Mouse (Mus musculus) liver, postnatal 0 days (tissue): ENCODE results near the gene Ccdc136. TPM values are rescaled to one million over a fixed set of nuclear protein-coding genes. Genes with fewer than 3 reads are reported as not detected.
"Not testable (repeated sequence)": the region's sequence is repeated elsewhere in the genome, so short reads cannot be mapped to it uniquely, and the experiment has no call there.

Experiments used
- ATAC-seq: fragments of 200-750 bp; cut with Nextera tagmentation; 2 replicates; pipeline ENCODE4 v1.8.0; 2017; ENCODE audit warnings: mild to moderate bottlenecking, moderate library complexity
- DNase-seq: peaks from one replicate; pipeline ENCODE4 v3.0.0-alpha.2; 2016
- H3K27ac ChIP-seq: fragments of 300-500 bp; sonication (generic); 2 replicates; pipeline ENCODE4 v1.5.1; 2014; ENCODE audit warnings: antibody characterized with exemption, moderate library complexity, mild to moderate bottlenecking, low read depth
- H3K27me3 ChIP-seq: fragments of 300-500 bp; sonication (generic); 2 replicates; pipeline ENCODE4 v1.6.1; 2014; ENCODE audit warnings: low read length, control low read depth, mixed read lengths; ENCODE audit not compliant: insufficient read depth
- H3K36me3 ChIP-seq: fragments of 300-500 bp; sonication (generic); replicated peaks from 2 replicates; pipeline ENCODE4 v1.6.1; 2014; ENCODE audit warnings: mild to moderate bottlenecking, control low read depth, low read length, moderate library complexity, mixed read lengths; ENCODE audit not compliant: insufficient read depth
- H3K4me1 ChIP-seq: fragments of 300-500 bp; sonication (generic); 2 replicates; pipeline ENCODE4 v1.6.1; 2014; ENCODE audit warnings: antibody characterized with exemption, mild to moderate bottlenecking, control low read depth; ENCODE audit not compliant: insufficient read depth
- H3K4me2 ChIP-seq: fragments of 300-500 bp; sonication (generic); 2 replicates; pipeline ENCODE4 v1.6.1; 2014; ENCODE audit warnings: low read depth, mild to moderate bottlenecking, low read length, moderate library complexity, mixed read lengths
- H3K4me3 ChIP-seq: fragments of 300-500 bp; sonication (generic); 2 replicates; pipeline ENCODE4 v1.5.1; 2014; ENCODE audit warnings: low read depth, low read length
- H3K9ac ChIP-seq: fragments of 300-500 bp; sonication (generic); replicated peaks from 2 replicates; pipeline ENCODE4 v1.6.1; 2014; ENCODE audit warnings: mild to moderate bottlenecking, moderate library complexity
- H3K9me3 ChIP-seq: fragments of 300-500 bp; sonication (generic); 2 replicates; pipeline ENCODE4 v1.6.1; 2016; ENCODE audit warnings: mild to moderate bottlenecking, control low read depth, low read length, mixed read lengths
- CTCF ChIP-seq: sonication (generic); IDR thresholded peaks from 2 replicates; pipeline ENCODE4 v1.5.1; 2016; ENCODE audit warnings: antibody characterized with exemption, low read depth
- EP300 ChIP-seq: IDR thresholded peaks from 2 replicates; pipeline ENCODE4 v1.6.1; 2016; ENCODE audit warnings: antibody characterized with exemption, low read depth, mild to moderate bottlenecking
- WGBS: fragments of 180-500 bp; shearing (Covaris S2); extraction: QIAGEN DNeasy Blood & Tissue Kit; methylation state at CpG from one replicate; pipeline ENCODE4 v1.1.7; 2014; ENCODE audit not compliant: insufficient replicate concordance; 5-methylcytosine and 5-hydroxymethylcytosine counted together
- polyA plus RNA-seq: library from polyadenylated mRNA; unstranded; fragments of >200 nt; fragmentation: Nextera tagmentation; extraction: Ambion mirVana; gene quantifications from 2 replicates; pipeline ENCODE4 v1.2.1, GENCODE M21; 2015

Ccdc136 gene
- 0.09 and 0.22 TPM in 2 replicates for polyA plus RNA-seq

DNA sequence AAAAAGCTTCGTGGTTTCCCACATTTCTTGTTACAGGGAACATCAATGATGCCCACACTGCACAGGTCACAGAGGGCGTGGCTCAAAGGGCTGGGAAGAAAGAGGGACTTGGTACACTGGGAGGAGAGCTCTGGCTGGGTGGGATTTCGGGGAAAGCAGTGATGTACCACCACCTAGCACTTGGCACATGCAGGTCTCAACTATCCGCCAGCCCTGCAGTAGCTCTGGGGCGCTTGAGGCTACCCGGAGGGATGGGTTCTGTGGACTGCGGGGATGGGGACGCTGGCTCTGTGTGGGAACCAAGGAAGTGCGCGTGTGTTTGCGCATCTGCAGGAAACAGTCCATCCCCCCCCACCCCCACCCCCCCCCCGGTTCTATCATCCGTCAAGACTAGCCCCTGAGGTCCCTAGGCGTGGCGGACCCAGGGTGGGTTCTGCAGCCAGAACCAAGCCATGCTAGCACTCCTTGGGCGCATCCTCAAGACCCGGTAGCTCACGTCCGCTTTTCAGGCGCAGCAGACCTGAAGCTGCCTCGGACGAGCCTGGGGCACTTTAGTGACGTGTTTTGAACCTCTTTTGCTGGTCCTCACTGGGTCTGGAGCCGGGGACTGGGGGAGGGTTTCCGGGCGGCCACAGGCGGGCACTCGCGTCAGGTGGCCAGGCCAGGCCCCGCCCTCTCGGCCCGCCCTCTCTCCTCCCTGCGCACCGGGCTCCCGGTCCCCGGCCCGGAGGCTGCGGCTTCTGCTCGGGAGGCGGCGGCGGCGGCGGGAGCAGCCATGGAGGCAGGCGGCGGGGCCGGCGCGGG, at the start of gene Ccdc136:
TSS of gene Ccdc136 (plus strand) at position 400 of the 804 bp plus-strand sequence.
- WGBS, result 1% methylated on average over 27 of the region's 49 CpGs
- H3K4me3 ChIP-seq, result peak within 1 kb of the TSS; percentile 48
- H3K4me2 ChIP-seq, result peak within 1 kb of the TSS; percentile 83
- peak; percentile 60 for DNase-seq
- H3K27ac ChIP-seq, result no peak within 1 kb of the TSS
- H3K36me3 ChIP-seq, result no peaks in the 10 kb centered on the region
- ATAC-seq, result peak; percentile 73
- H3K9me3 ChIP-seq, result no peaks in the 10 kb centered on the region
- no peak for TF ChIP-seq EP300
- TF ChIP-seq CTCF, result no peak
- peaks cover 66% of the 10 kb centered on the region for H3K27me3 ChIP-seq
- no peak within 1 kb of the TSS for H3K9ac ChIP-seq
- H3K4me1 ChIP-seq, result peaks cover 8% of the 10 kb centered on the region; the same call in 1 of the 2 replicates

DNA sequence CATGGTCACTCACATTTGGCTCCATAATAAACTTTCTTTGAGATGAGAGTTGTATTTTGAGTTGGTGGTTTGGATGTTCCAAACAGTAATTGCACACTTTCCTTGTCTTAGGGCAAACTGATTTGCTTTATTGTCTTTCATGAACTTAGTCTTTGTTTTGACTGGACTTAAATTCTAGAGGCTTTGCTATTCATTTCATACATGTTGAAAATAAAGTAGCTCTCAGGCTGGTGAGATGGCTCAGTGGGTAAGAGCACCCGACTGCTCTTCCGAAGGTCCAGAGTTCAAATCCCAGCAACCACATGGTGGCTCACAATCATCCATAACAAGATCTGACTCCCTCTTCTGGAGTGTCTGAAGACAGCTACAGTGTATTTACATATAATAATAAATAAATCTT, 49.6 kb upstream of the Ccdc136 start:
- not testable (repeated sequence) for H3K9me3 ChIP-seq, H3K4me3 ChIP-seq, DNase-seq, H3K9ac ChIP-seq, H3K36me3 ChIP-seq, ATAC-seq, H3K27me3 ChIP-seq, H3K4me2 ChIP-seq, H3K27ac ChIP-seq
- WGBS, result 92% methylated on average over 2 of the region's 2 CpGs
- peaks cover 12% of the 10 kb centered on the region for H3K4me1 ChIP-seq

DNA sequence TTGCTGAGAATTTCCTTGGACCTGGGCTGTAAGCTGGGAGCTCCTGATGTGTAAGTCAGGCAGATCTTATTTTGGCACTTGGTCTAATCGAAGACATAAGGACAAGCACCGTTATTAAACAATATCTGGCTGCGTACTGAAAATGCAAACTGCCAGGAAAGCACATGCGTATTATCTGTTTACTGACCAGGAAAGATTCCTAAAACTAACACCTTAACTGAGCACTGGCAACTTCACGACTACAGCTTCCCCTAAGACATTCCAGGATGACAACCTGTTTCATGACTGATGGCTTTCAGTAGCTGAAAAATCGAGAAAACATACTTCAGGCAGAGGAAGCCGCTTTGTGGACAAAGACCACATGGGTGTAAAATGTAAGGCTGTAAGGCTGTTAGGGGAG, 48.9 kb upstream of the Ccdc136 start:
- Histone ChIP-seq H3K4me2 (peak overlapping the region; percentile 87), H3K36me3 (no peaks in the 10 kb centered on the region), H3K4me3 (peak overlapping the region; percentile 77), H3K9ac (peak overlapping the region; percentile 85), H3K9me3 (no peaks in the 10 kb centered on the region), H3K4me1 (peaks cover 12% of the 10 kb centered on the region), H3K27me3 (no peaks in the 10 kb centered on the region), H3K27ac (peak overlapping the region; percentile 92)
- ATAC-seq, result no peak
- TF ChIP-seq EP300 (no peak), CTCF (no peak)
- no peak for DNase-seq
- WGBS, result 37% methylated on average over 7 of the region's 7 CpGs

DNA sequence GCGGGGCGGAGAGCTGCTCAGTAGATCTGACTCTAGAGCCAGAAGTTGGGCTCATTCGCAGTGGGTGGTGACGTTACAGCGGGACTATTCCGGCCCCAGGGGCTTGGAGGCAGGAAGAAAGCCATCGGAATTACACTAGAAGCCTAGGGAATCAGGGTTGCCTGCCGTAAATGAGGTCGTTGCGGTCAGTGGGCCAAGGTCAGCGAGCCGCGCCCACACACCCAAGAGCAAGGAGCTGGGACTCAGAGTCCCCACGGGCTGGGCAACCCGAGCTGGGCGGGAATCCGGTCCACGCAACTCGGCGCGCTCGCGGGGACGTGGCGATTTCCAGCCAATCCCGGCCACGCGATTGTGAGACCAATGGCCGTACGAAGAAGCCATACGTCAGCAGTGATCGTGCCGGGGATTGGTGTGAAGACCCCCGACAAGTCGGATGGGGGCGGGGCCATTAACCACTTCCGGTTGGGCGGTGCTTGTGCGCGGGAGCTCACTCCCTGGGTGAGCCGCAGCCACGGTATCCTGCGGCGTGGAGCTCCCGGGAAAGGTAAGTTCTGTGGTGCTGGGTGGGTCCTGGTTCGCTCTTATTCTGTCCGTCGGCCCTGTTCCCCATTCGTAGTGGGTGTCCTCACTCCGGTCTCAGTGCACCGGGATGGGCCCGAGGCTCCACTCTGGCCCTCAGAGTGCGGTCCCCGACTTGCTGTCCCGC, 48.3 kb upstream of the Ccdc136 start, which contains the start of gene Calu:
TSS of gene Calu (plus strand) at position 405 of the 706 bp plus-strand sequence.
- Histone ChIP-seq H3K9ac (peak within 1 kb of the TSS; percentile 85), H3K36me3 (no peaks in the 10 kb centered on the region), H3K4me2 (peak within 1 kb of the TSS; percentile 87), H3K4me1 (peaks cover 15% of the 10 kb centered on the region), H3K27me3 (no peaks in the 10 kb centered on the region), H3K27ac (peak within 1 kb of the TSS; percentile 92), H3K4me3 (peak within 1 kb of the TSS; percentile 77), H3K9me3 (no peaks in the 10 kb centered on the region)
- WGBS, result under 1% methylated on average over 54 of the region's 55 CpGs
- ATAC-seq (peak; percentile 98), DNase-seq (peak; percentile 100)
- TF ChIP-seq EP300, result no peak; the same call in 1 of the 2 replicates
- no peak for TF ChIP-seq CTCF

DNA sequence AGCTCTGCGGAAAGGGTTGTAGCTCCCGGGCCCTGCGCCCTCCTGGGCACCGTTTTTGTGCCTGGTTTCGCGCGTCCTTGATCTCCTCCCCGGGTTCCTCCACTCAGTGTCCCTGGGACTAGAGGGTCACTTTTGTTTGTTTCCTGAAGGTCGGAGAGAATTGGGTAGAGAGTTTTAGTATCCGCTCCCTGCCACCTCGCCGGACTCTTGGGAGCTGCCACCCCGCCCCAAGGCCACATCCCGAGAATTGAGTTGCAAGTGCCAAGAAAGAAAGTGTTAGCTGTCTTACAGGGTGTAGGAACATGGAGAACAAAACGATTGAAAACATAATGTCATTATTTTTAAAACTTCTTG, 47.8 kb upstream of the Ccdc136 start:
- Histone ChIP-seq H3K9ac (peak overlapping the region; percentile 85), H3K4me2 (peak overlapping the region; percentile 87), H3K27ac (peak overlapping the region; percentile 80), H3K27me3 (no peaks in the 10 kb centered on the region), H3K4me3 (peak overlapping the region; percentile 77), H3K9me3 (no peaks in the 10 kb centered on the region), H3K4me1 (peaks cover 19% of the 10 kb centered on the region), H3K36me3 (no peaks in the 10 kb centered on the region)
- DNase-seq, result no peak
- TF ChIP-seq EP300, result no peak
- TF ChIP-seq CTCF, result no peak
- ATAC-seq, result peak; percentile 3
- WGBS, result under 1% methylated on average over 15 of the region's 15 CpGs

DNA sequence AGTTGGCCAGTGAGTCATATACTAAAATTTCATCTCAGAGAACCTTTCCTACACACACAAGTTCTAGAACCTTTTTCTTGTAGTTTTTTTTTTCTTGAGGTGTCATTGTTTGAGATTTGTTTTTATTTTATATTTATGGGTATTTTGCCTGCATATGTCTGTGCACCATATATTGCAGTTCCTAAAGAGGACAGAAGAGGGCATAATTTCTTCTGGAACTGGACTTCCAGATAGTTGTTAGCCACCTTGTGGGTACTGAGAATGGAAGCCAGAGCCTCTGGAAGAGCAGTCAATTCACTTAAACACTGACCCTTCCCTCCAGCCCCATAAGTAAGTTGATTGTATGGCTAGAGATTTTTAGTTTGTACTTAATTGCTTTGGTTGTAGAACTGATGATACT, 44.5 kb upstream of the Ccdc136 start:
- ATAC-seq (no peak), DNase-seq (no peak)
- TF ChIP-seq CTCF (peak; percentile 45), EP300 (no peak)
- Histone ChIP-seq H3K4me3 (no peak overlapping the region), H3K4me1 (peaks cover 19% of the 10 kb centered on the region), H3K27ac (no peak overlapping the region), H3K9ac (no peak overlapping the region), H3K4me2 (no peak overlapping the region), H3K36me3 (peaks cover 5% of the 10 kb centered on the region; the same call in 1 of the 2 replicates), H3K27me3 (no peaks in the 10 kb centered on the region), H3K9me3 (no peaks in the 10 kb centered on the region)
